Mouse (Mus musculus) erythroblast, embryonic 14.5 days (primary cell): Measurements from ENCODE around the gene Wdr95.

Experiments
- GATA1 ChIP-seq: IDR thresholded peaks from 2 replicates; pipeline ENCODE4 v1.6.1; 2012; ENCODE audit warnings: low read length, inconsistent platforms, mixed read lengths
- TAL1 ChIP-seq: IDR thresholded peaks from 3 replicates; pipeline ENCODE4 v1.6.1; 2012; ENCODE audit warnings: low read length, inconsistent platforms, mixed read lengths

- TF ChIP-seq GATA1 (no peak), TAL1 (no peak)
Observed at GRCm38 (mm10) chr5:149527999-149528729, at the start of gene Wdr95.
